Mouse (Mus musculus) heart, embryonic 13.5 days (tissue): ENCODE data around the gene Hal. TPM values are rescaled to one million over a fixed set of nuclear protein-coding genes. Genes with fewer than 3 reads are reported as not detected.
"Not testable (repeated sequence)": the region's sequence is repeated elsewhere in the genome, so short reads cannot be mapped to it uniquely, and the experiment has no call there.

ENCODE experiments used
- ATAC-seq: fragments of 200-750 bp; cut with Nextera tagmentation; 2 replicates; pipeline ENCODE4 v1.8.0; 2017; ENCODE audit warnings: moderate TSS enrichment; ENCODE audit not compliant: insufficient number of reproducible peaks, low FRiP score, low TSS enrichment; ENCODE audit errors: extremely low read depth
- H3K27ac ChIP-seq: fragments of 300-500 bp; sonication (generic); replicated peaks from 2 replicates; pipeline ENCODE4 v1.5.1; 2015; ENCODE audit warnings: moderate library complexity, mild to moderate bottlenecking, inconsistent platforms
- H3K27me3 ChIP-seq: fragments of 300-500 bp; sonication (generic); replicated peaks from 2 replicates; pipeline ENCODE4 v1.6.1; 2015; ENCODE audit warnings: mild to moderate bottlenecking, inconsistent platforms
- H3K36me3 ChIP-seq: fragments of 300-500 bp; sonication (generic); 2 replicates; pipeline ENCODE4 v1.6.1; 2015; ENCODE audit warnings: mild to moderate bottlenecking, inconsistent platforms
- H3K4me1 ChIP-seq: fragments of 300-500 bp; sonication (generic); 2 replicates; pipeline ENCODE4 v1.6.1; 2015; ENCODE audit warnings: inconsistent platforms
- H3K4me2 ChIP-seq: fragments of 300-500 bp; sonication (generic); 2 replicates; pipeline ENCODE4 v1.6.1; 2015; ENCODE audit warnings: inconsistent platforms, mild to moderate bottlenecking, moderate library complexity
- H3K4me3 ChIP-seq: fragments of 300-500 bp; sonication (generic); 2 replicates; pipeline ENCODE4 v1.5.1; 2015; ENCODE audit warnings: moderate library complexity, mild to moderate bottlenecking, inconsistent platforms
- H3K9ac ChIP-seq: fragments of 300-500 bp; sonication (generic); 2 replicates; pipeline ENCODE4 v1.6.1; 2015; ENCODE audit warnings: inconsistent platforms, mild to moderate bottlenecking, moderate library complexity
- H3K9me3 ChIP-seq: fragments of 300-500 bp; sonication (generic); 2 replicates; pipeline ENCODE4 v1.6.1; 2016; ENCODE audit warnings: inconsistent platforms
- WGBS: fragments of 180-500 bp; shearing (Covaris S2); methylation state at CpG from one replicate; pipeline ENCODE4 v1.1.7; 2015; ENCODE audit warnings: mixed read lengths; 5-methylcytosine and 5-hydroxymethylcytosine counted together
- polyA plus RNA-seq: library from polyadenylated mRNA; unstranded; fragments of >200 nt; fragmentation: Nextera tagmentation; extraction: Ambion mirVana; gene quantifications from 2 replicates; pipeline ENCODE4 v1.2.1, GENCODE M21; 2015

Hal gene
- polyA plus RNA-seq, 1 experiment from 2014 or later: 0.12 TPM

DNA sequence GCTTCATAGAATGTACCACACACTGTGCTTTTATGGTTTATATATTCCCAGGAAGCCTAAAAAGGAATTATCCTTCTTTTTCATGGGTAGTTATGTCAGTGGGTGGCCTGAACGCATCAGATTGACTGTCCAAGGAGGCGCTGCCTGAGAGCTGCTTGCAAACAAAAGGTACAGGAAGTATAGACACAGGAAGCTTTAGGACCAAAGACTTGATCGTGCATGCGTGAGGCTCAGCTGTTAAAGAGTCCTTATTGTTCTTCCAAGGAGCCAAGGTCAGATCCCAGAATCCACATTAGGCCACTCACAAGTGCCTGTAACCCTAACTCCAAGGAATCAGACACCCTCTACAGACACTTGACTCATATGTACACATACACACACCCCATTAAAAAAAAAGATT is 53.8 kb downstream of the Hal start:
- Histone ChIP-seq H3K4me2 (no peak overlapping the region), H3K4me1 (peaks cover 17% of the 10 kb centered on the region), H3K36me3 (no peaks in the 10 kb centered on the region), H3K9ac (no peak overlapping the region), H3K27me3 (peaks cover 17% of the 10 kb centered on the region), H3K27ac (no peak overlapping the region), H3K9me3 (no peaks in the 10 kb centered on the region), H3K4me3 (no peak overlapping the region)
- 62% methylated on average over 4 of the region's 4 CpGs for WGBS
- no peak for ATAC-seq

DNA sequence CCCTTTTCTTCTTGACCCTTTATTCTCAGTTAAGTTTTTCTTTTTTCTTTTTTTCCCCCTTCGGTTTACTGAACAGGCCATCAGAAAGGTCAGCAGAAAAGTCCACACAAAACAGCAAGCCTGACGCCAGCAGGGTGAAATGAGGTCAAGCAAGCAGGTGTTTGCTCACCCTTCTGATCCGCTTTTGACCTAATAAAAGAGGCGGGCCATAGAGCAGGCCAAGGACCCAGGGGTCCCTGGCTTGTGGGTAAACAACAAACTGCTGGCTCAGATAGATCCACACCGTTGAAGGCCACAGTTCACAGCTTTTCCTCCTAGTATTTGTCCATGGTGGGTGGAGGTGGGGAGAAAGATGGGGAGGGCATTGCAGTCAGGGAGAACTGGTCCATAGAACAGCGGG is 54.6 kb downstream of the Hal start:
- ATAC-seq: no peak
- H3K4me3 ChIP-seq: no peak overlapping the region
- H3K27me3 ChIP-seq: peaks cover 9% of the 10 kb centered on the region
- WGBS: 72% methylated on average over 6 of the region's 6 CpGs
- no peaks in the 10 kb centered on the region for H3K36me3 ChIP-seq
- H3K4me1 ChIP-seq: peaks cover 17% of the 10 kb centered on the region
- H3K9me3 ChIP-seq: no peaks in the 10 kb centered on the region
- H3K9ac ChIP-seq: no peak overlapping the region
- H3K4me2 ChIP-seq: no peak overlapping the region
- H3K27ac ChIP-seq: no peak overlapping the region

DNA sequence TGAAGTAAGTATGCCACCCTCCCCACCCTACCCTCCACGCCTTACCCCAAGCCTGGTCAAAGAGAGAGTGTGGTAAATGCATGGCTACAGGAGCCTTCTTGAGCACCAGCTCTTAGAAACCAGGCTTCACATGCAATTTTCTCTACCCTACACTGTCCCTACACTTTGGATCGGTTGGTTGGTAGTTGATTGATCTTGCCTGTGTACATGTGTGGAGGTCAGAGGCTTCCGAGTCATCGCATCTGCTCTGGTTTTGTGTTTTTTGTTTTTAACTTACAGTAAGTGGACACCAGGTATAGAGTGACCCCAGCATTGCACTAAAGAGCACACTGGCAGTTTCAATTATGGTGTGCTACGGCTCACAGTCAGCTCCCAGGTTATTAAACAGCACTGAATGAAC is 55.6 kb downstream of the Hal start:
- peaks cover 18% of the 10 kb centered on the region for H3K4me1 ChIP-seq
- 75% methylated on average over 5 of the region's 5 CpGs for WGBS
- no peak for ATAC-seq
- H3K9ac ChIP-seq: no peak overlapping the region
- no peak overlapping the region for H3K27ac ChIP-seq
- no peaks in the 10 kb centered on the region for H3K36me3 ChIP-seq
- no peak overlapping the region for H3K4me2 ChIP-seq
- no peak overlapping the region for H3K4me3 ChIP-seq
- no peaks in the 10 kb centered on the region for H3K27me3 ChIP-seq
- no peaks in the 10 kb centered on the region for H3K9me3 ChIP-seq

DNA sequence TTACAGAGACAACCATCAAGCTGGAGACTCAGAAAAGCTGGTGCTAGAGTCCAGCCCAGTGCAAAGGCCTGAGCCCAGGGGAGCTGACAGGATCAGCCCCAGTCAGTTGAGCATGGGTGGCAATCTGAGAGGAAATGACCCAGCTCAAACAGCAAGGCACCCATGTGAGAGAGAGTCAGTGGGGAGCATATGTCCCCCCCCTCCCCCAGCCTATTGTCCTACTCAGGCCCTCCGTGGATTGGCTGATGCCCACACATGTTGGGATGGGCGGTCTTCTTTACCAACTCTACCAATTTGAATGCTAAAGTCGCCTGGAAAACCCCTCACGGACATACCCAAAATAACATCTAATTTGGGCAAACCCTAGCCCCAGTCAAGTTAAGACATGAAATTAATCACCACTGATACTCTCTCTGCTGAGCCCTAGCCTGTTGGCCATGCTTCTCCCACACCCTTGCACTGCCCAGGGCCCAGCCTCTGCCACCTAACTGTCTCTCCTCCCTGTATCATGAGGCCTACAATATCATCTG is 59.2 kb downstream of the Hal start:
- no peak overlapping the region for H3K4me2 ChIP-seq
- 83% methylated on average over 4 of the region's 4 CpGs for WGBS
- 0 out of 2 replicates have a peak, but pooled peaks cover 3% of the 10 kb centered on the region for H3K4me1 ChIP-seq
- H3K4me3 ChIP-seq: no peak overlapping the region
- ATAC-seq: no peak
- H3K36me3 ChIP-seq: no peaks in the 10 kb centered on the region
- no peak overlapping the region for H3K27ac ChIP-seq
- H3K9me3 ChIP-seq: no peaks in the 10 kb centered on the region
- no peak overlapping the region for H3K9ac ChIP-seq
- H3K27me3 ChIP-seq: no peaks in the 10 kb centered on the region

DNA sequence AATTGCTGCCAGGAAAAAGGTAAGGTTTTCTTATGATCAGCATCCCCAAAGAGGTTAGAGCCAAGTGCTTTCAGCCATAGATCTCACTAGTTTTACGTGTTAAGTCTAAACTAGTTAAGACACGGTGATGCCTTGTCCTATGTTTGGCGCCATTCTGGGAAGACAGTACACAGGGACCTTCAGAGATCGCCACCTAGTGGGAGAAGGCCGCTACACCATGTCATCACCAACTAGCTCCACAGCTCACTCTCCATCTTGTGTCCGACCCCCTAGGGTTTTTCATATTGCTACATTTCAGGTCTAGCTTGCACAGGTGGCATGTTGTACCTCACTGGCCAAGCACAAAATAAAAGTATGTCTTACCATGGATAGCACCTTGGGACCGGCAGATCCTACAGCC is 60.4 kb downstream of the Hal start:
- H3K9ac ChIP-seq: no peak overlapping the region
- peaks cover 3% of the 10 kb centered on the region; the same call in 1 of the 2 replicates for H3K27me3 ChIP-seq
- no peak overlapping the region for H3K27ac ChIP-seq
- WGBS: 10% methylated on average over 7 of the region's 7 CpGs
- H3K36me3 ChIP-seq: no peaks in the 10 kb centered on the region
- no peak overlapping the region for H3K4me2 ChIP-seq
- no peak overlapping the region for H3K4me3 ChIP-seq
- 0 out of 2 replicates have a peak, but pooled peaks cover 3% of the 10 kb centered on the region for H3K4me1 ChIP-seq
- H3K9me3 ChIP-seq: no peaks in the 10 kb centered on the region
- no peak for ATAC-seq

DNA sequence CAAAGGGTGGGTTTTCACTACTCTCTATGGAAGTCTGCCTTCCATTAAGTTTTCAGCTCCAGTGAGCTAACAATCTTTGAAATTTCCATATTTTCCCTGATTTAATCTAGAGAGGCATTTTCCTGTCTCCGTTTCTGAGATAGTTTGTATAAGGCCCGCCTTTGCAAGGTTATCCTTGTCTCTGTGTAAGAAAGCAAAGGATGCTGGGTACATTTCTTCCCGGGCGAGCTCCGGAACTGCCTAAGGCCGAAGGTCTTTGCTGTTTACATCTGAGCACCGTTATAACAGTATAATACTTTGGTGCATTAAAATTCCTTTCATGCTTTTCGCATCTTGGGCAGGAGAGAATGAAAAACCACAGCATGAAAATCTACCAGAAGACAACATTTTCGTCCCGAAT is 61.3 kb downstream of the Hal start:
- WGBS: 79% methylated on average over 10 of the region's 10 CpGs
- no peaks in the 10 kb centered on the region for H3K9me3 ChIP-seq
- no peak for ATAC-seq

DNA sequence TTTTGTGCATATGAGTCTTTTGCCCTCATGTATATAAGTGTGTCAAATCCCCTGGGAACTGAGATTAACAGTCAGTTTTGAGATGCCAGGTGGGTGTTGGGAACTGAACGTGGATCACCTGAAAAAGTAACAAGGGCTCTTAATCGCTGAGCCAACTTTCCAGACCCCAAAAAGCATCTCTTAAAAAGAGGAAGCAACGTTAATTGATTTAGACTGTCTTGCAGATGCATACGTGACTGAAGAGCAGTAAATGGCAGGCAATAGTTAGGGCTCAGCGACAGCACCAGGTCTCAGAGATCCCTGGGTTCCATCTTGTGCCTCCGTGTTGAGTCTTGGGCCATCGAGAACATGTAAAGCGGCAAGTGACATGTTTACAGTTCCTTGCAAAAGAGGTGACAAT is 64.0 kb downstream of the Hal start:
- ATAC-seq: no peak
- Histone ChIP-seq H3K27me3 (peaks cover 3% of the 10 kb centered on the region; the same call in 1 of the 2 replicates), H3K4me3 (no peak overlapping the region), H3K4me1 (0 out of 2 replicates have a peak, but pooled peaks cover 3% of the 10 kb centered on the region), H3K4me2 (no peak overlapping the region), H3K9ac (no peak overlapping the region), H3K27ac (no peak overlapping the region), H3K9me3 (no peaks in the 10 kb centered on the region), H3K36me3 (no peaks in the 10 kb centered on the region)
- WGBS: 75% methylated on average over 8 of the region's 8 CpGs

More for the DNA sequence above, 61.3 kb downstream of the Hal start:
- H3K36me3 ChIP-seq: no peaks in the 10 kb centered on the region
- H3K4me1 ChIP-seq: 0 out of 2 replicates have a peak, but pooled peaks cover 3% of the 10 kb centered on the region
- no peak overlapping the region for H3K4me2 ChIP-seq
- H3K9ac ChIP-seq: no peak overlapping the region
- peaks cover 3% of the 10 kb centered on the region; the same call in 1 of the 2 replicates for H3K27me3 ChIP-seq
- H3K27ac ChIP-seq: no peak overlapping the region
- H3K4me3 ChIP-seq: no peak overlapping the region

DNA sequence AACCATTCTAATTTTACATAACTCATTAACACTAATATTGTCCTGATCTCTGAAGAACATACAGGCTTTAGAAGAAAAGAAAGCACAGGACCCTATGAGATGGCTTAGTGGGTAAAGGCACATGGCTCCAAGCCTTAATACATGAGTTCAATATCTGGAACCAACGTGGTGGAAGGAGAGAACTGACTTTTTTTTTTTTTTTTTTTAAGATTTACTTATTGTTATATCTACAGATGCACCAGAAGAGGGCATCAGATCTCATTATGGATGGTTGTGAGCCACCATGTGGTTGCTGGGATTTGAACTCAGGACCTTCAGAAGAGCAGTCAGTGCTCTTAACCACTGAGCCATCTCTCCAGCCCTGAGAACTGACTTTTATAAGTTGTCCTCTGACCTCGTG is 69.4 kb downstream of the Hal start:
- H3K36me3 ChIP-seq, H3K4me2 ChIP-seq, H3K4me1 ChIP-seq, H3K9me3 ChIP-seq, H3K27me3 ChIP-seq, H3K4me3 ChIP-seq, ATAC-seq, H3K27ac ChIP-seq, H3K9ac ChIP-seq: not testable (repeated sequence)
- 67% methylated on average over 2 of the region's 2 CpGs for WGBS

DNA sequence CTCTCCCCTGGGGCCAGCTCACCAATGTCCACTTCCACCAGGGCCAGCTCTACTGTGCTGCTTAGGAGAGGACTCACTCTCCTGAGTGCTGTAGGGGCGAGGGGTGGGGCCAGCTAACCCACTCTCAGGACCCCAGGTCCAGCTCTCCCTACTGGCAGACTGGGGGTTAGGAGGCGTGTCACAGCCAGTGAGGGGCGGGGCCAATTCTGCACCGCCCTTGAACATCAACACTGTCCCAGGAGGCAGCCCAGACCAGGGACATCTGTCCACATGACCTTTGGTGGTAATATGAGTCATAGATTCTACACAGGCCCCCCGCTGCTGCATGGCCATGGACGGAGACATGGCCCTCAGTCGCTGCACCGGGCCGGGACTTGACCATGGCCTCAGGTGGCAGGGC is 71.2 kb downstream of the Hal start:
- no peak for ATAC-seq

DNA sequence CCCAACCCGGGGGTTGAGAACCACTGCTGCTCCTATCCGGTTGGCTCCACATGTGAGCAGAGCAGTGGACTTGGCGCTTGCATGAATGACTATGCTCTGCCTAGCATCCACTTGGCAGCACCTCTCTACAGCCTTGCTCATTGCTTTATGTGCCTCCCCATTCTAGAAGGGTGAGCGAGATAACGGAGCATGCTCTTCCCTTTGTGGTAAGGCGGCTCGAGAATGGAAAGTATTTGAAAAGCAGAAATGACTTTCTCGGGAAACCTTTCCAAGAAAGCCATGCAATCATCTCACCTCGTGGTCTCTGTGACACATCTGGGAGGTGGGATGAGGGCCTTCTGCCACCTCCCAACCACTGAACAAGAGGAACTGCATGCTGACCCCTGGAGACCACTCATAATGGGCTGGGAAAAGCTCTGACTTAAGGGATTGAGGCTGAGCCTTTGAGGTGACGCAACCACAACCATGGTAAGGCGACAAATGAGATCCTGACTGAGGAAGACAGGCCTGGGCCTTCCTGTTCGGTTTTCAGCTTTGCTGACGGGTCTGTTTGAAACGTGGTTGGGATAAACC is 76.0 kb downstream of the Hal start:
- Histone ChIP-seq H3K4me2 (no peak overlapping the region), H3K9ac (no peak overlapping the region), H3K36me3 (no peaks in the 10 kb centered on the region), H3K27me3 (no peaks in the 10 kb centered on the region), H3K27ac (no peak overlapping the region), H3K9me3 (no peaks in the 10 kb centered on the region), H3K4me3 (no peak overlapping the region), H3K4me1 (no peaks in the 10 kb centered on the region)
- 77% methylated on average over 14 of the region's 14 CpGs for WGBS
- ATAC-seq: no peak

More for the DNA sequence above, 71.2 kb downstream of the Hal start:
- no peak overlapping the region for H3K4me2 ChIP-seq
- H3K27ac ChIP-seq: no peak overlapping the region
- no peaks in the 10 kb centered on the region for H3K4me1 ChIP-seq
- H3K4me3 ChIP-seq: no peak overlapping the region
- no peaks in the 10 kb centered on the region for H3K27me3 ChIP-seq
- 35% methylated on average over 9 of the region's 9 CpGs for WGBS
- no peak overlapping the region for H3K9ac ChIP-seq
- no peaks in the 10 kb centered on the region for H3K9me3 ChIP-seq
- no peaks in the 10 kb centered on the region for H3K36me3 ChIP-seq

DNA sequence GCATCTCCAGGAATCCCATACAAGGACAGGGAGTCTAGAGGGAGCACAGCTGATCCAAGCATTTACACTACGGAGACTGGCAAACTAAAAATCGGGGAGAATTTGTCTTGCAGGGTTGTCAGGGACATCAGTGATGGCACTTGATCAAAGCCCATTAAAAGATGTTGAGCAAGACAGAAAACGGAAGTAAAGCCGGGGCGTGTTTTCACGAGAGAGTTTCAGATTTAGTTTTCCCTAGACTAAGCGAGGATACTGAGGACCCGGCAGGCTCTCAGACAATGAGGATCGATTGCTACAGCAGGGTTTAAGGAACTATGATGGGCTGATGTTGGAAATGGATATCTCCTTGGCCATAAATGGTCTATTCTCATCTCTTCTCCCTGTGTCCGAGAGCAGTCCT is 78.5 kb downstream of the Hal start:
- no peaks in the 10 kb centered on the region for H3K27me3 ChIP-seq
- H3K27ac ChIP-seq: no peak overlapping the region
- H3K4me1 ChIP-seq: no peaks in the 10 kb centered on the region
- H3K9me3 ChIP-seq: no peaks in the 10 kb centered on the region
- no peak overlapping the region for H3K4me2 ChIP-seq
- H3K4me3 ChIP-seq: no peak overlapping the region
- ATAC-seq: no peak
- H3K36me3 ChIP-seq: no peaks in the 10 kb centered on the region
- no peak overlapping the region for H3K9ac ChIP-seq
- 84% methylated on average over 10 of the region's 10 CpGs for WGBS

DNA sequence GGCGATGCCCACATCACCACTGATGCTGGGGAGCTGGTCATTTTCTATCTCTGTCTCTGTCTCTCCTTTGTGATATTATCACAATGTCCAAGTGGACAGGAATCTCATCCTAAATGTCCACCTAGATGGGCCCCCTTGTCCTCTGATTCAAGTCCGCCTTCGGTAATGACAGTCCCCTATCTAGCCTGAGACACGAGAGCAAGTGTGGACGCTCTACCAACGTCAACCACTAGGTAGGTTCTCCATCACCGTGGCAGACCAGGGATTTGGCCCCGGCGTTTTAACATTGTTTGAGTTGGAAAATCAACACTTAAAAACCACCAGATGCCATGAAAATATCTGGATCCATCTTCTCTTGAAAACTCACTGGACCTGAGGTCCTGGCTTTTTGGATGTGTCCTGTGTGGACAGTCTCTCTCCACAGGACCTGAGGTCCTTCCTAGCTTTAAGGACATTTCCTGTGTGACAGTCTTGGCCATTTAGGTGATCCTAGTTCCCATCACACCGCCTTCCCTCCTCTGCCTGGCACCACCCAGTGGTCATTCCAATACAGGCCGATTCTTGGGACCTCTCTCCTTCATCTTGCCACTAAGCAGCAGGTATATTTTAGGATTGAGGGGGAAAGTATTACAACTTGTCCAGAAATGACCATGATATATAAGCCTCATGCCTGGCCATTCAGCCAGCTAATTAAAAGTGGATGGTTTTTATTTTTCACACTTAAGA is 79.4 kb downstream of the Hal start:
- WGBS: 85% methylated on average over 11 of the region's 11 CpGs
- no peak overlapping the region for H3K9ac ChIP-seq
- H3K4me1 ChIP-seq: no peaks in the 10 kb centered on the region
- H3K36me3 ChIP-seq: no peaks in the 10 kb centered on the region
- no peaks in the 10 kb centered on the region for H3K27me3 ChIP-seq
- no peak overlapping the region for H3K4me2 ChIP-seq
- no peaks in the 10 kb centered on the region for H3K9me3 ChIP-seq
- ATAC-seq: no peak
- H3K4me3 ChIP-seq: no peak overlapping the region
- no peak overlapping the region for H3K27ac ChIP-seq
